Mouse (Mus musculus) monocyte, adult 2 months (primary cell): Measurements from ENCODE around the gene Baz1a.

Experiments
- DNase-seq, 2 experiments: peaks; one replicate each; pipeline ENCODE4 v3.0.0; 2022; ENCODE audit warnings: low spot score in 2 of 2, low read depth in 1 of 2

Gene Baz1a

DNA sequence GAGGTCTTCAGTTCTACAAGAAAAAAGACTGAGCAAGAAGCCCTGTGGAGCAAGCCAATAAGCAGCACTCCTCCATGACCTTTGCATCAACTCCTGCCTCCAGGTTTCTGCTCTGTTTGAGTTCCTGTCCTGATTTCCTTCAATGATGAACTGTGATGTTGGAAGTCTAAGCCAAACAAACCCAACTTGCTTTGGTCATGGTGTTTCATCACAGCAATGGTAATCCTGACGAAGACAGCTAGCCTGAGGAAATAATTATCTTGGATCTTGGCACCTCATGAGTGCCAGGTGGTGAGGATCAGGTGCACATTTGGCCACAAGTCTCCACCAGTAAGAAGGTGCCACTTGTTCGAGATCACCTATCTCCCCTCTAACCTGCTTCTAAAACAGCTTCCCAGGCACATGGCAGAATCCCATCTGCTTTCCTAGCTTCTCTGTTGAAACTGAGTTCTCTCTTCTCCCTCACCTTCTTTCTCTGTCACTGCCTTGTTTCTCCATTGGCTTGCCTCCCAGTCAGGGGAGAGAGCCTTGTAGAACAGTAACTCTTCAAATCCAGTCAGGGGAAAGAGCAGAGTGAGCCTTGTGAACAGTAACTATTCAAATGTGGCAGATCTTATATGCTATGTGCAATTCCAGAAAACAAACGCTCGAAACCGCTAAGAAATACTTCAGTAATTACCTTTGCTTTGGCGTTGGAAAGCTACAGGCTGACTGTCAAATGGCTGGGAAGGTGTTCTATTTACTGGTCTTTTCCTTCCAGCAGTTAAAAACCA is at the start of gene Baz1a:
TSS of gene Baz1a (minus strand) at position 723 of the 773 bp plus-strand sequence.
- DNase-seq: no peak

DNA sequence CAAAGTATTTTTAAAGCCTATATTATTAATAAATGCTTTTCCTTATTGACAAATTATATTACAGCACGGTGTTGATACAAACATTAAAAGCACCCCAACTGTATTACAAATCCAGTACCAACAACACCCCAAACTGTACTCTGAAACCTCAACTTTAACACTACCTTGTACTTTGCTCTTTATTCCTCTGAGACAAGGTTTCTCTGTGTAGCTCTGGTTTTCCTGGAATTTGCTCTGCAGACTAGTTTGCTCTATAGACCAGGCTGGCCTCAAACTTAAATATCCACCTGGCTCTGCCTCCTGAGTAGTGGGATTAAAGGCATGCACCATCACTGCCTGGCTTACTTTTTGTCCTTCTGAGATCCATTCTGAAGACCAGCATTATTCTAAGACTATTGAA is 48.0 kb upstream of the Baz1a start:
- DNase-seq: no peak

- no peak for DNase-seq
Observed at GRCm38 (mm10) chr12:55061006-55061405, 46.9 kb upstream of the Baz1a start.

GRCm38 (mm10) chr12:55060212-55060898 is 46.2 kb upstream of the Baz1a start:
- DNase-seq: no peak

GRCm38 (mm10) chr12:55059812-55060211 is 45.7 kb upstream of the Baz1a start:
- no peak for DNase-seq

DNA sequence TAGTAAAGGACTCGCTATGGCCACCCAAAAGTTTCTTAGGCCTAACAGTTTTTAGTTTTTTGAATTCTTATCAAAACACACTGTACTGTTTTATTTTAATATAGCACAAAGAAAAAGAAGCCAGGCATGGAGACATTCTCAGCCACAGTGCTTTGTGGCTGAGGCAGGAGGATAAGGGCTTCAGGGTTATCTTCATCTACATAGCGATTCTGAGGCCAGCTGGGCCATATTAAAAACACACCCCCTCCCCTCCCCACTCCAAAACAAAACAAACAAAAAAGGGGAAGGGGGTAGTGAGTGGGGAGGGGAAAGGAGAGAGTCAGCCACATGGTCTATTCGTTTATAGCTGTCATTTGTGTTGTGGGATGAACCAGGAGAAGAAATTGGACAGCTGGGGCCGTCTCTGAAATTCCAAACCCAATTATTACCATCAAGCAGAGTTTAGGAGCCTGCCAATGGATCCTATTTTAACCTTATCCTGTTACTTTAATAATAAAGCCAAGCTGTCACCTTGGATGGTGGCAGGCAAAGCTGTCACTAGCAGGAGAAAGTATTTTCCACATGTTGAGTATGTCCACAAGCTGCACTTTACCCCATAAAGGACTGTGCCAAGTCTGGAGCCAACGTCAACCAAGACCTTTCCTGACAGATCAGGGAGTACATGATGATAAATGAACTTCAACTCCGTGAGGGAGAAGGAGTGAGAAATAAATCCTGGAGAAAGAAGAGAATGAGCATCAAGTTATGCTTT is 44.9 kb upstream of the Baz1a start:
- no peak for DNase-seq

DNA sequence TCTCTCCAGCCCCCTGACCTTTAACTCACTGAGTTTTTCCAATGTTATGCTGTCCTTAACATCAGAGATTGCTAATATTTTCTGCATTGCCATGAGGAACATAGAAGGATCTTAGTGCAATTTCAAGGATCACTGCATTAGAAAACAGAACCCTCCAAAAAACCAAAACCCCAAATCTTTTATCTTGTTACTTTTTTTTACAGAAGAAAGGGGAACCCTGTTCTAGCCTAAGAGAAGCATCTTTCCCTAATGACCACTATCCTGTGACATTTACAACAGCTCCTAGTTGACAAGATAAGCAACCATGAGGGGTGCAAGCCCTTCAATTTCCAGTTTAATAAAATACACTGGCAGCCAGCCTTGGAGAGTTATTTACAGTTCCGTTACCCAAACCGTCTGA is 42.6 kb upstream of the Baz1a start:
- no peak for DNase-seq

DNA sequence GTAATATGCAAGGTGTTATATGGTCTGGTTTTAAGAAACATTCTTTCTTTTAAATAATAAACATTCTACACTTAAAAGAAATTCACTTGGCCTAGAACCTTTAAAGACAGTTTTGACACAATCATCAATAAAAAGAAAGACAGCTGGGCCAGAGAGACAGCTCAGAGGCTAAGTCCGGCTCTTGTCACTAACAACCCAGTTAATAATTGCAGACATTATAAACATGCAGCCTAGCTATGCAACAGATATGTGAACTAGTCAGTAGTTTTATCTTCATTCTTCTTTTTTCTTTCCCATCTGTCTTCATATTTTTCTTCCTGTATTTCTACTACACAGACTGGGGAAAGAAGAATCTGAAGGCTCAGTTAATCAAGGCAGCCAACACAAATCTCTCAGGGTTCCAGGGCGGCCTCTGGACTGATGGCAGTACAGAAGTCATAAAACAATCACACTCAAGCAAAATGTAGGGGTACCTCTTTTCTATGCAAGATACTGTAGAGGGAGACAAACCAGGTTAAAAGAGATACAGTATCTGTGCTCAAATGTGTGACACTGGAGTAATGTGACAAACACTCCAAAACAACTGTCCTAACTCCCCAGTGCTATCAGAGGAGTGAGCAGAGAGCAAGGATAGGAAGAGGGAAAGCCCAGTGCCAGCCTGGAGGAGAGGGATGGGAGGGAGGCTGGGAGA is 40.5 kb upstream of the Baz1a start:
- no peak for DNase-seq

DNA sequence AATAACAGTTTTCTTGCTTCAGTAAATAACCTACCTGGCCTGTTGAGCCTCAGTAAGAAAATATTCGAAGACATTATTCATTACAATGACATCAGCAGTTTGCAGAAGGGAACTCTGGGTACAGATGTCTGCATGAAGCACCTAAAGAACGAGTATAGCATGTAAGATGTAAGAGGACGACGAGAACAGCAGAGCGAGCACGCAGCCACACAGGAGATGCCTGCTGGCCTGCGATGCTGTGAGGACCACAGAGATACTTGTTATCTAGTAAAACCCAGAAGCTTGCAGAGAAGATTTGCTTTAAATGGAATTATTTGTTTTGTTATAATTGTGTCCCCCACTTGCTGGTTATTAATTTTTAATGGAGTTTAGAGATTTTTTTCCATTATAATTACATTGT is 39.1 kb upstream of the Baz1a start:
- DNase-seq: no peak

GRCm38 (mm10) chr12:55051210-55052173 is 37.3 kb upstream of the Baz1a start:
- no peak for DNase-seq

DNA sequence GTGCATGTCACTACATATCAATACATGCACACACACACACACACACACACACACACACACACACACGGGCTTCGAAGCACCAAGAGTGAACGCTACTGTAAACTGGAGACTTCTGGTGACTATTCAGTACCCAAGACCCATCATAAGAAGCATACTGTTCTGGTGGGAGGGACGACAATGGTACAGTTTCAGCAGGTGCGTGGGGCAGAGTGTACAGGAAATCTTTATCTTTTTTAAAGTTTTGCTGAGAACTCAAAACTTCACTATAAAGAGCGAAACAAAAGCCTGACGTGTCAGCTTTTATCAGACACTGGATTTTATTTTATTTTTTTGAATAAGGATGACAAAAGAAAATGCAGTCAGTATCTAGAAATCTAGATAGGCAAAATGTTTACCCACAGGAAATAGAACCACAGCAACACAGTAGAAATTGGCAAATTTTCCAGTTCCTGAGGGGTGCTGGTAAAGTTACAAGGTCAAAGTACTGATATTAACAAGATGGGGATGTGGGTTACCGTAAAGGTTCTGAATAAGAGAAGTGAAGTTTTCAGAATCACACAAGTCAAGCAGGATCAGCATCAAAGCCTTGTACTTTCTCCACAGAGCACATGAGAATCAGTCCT is 35.7 kb upstream of the Baz1a start:
- DNase-seq: no peak

DNA sequence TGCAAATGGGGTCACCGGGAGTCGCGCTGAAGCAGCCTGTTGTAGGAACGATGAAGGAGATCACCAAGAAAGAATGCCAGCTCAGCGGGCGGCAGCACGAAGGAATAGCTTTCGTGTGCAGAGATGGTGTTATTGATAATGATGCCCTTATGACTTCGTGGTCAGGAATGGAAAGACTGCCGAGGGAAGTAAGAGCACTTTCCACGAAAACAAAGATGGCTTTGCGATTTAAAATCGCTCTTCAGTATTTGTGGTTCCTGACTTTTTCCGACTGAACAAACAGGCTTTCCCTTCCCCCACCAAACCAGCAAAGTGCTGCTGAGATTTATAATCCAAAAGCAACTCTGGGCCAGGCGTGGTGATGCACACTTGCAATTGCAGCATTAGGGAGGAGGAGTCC is 26.9 kb upstream of the Baz1a start:
- no peak for DNase-seq

DNA sequence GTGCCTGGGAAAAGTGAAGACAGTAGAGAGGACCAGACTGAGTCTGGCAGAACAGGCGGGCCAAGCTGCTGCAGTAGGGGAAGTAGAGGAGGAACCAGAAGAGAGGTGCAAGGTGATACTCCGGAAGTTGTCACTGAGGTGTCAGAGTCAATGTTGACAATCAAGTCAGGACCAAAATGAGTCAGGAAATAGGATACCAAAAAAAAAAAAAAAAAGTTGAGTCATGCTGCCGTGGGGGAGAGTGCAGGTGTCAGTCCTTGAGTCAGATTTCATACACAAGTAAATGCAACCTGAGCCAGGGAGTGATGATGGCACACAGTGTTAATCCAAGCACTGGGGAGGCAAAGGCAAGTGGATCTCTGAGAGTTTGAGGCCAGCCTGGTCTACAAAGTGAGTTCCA is 12.9 kb upstream of the Baz1a start:
- DNase-seq: no peak

DNA sequence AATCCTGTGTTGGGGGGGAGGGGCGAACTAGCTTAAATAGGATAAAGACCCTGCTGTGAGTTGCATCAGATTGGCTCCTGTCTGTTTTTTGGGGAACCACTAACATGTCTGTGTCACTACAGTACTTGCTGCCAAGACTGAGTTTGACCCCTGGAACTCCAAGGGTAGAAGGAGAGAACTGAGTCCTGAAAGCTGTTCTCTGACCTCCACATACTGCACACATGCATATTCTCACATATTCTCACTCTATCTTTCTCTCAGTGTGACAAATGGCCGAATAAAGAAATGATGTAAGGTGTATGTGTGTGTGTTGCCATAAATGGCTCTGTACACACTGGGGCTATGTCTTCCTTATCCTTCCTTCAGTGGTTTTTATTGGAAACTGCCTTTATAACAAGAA is 9.1 kb upstream of the Baz1a start:
- DNase-seq: no peak

GRCm38 (mm10) chr12:55019421-55019877 is 5.3 kb upstream of the Baz1a start:
- DNase-seq: peak; percentile 14 to 34

DNA sequence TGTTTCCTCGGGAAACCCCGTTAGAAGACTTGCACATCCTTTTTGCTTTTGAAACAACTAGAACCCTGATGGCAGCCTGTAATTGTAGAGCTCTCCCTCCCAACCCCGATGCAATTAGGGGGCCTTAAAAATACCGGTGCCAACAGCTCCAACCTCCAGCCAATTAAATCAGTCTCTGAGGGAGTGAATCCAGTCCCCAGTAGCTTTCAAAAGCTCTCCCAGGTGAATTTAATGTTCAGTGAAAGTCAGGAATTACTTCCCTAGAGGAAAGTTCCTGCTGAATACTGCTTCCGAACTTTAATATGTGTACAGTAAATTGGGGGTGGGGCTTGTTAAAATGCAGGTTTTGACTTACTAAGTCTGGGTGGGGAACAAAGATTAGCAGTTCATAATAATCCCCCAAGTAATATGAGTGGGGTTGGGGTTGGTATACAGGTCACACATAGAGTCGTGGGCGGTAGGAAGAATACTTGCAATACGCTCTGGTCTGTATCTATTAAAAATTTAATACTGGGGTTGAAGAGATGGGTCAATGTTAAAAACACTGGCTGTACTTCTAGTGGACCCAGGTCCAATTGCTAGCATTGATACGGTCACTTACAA is 3.1 kb upstream of the Baz1a start:
- no peak for DNase-seq

GRCm38 (mm10) chr12:55016339-55017118 is 2.4 kb upstream of the Baz1a start:
- DNase-seq: no peak

DNA sequence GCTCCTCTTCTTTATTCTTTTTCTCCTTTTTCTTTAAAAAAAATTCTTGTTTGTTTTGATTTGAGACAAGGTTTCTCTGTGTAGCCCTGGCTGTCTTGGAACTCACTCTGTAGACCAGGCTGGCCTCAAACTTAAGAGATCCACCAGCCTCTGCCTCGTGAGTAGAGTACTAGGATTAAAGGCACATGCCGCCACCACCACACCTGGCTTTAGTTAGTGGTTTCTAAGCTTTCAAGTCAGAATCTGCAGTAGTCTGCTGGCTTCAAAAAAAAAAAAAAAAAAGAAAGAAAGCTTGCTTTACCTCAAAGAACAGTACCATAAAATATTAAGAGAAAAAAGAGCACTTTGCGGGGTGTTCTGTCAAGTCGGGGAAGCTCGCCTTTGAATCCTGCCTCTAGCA is 1.3 kb upstream of the Baz1a start:
- no peak for DNase-seq

DNA sequence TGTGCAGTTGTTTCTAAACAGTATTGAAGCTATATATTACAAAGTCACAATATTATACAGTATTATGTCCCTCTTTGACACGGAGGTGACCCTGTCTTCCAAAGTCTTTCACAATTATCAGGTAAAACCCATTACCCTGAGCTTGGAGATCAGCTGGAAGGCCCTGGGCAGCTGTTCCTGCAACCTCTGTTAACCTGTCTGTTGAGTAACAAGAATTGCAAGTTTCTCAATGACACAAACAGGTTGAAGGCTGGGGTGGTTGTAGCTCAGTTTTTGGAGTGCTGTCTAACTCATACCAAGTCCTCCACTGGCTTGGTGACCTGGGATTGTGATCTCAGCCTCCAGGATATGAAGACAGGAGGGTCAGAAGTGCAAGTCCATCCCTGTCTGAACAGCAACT is 1.1 kb downstream of the Baz1a start:
- DNase-seq: no peak
